Mouse (Mus musculus): Measurements from ENCODE around the gene Mtg2. TPM values are rescaled to one million over a fixed set of nuclear protein-coding genes. Genes with fewer than 3 reads are reported as not detected.

Gene Mtg2
- total and polyA plus RNA-seq, 3 experiments = 23.5 to 24.7 (median 24.1) TPM

DNA sequence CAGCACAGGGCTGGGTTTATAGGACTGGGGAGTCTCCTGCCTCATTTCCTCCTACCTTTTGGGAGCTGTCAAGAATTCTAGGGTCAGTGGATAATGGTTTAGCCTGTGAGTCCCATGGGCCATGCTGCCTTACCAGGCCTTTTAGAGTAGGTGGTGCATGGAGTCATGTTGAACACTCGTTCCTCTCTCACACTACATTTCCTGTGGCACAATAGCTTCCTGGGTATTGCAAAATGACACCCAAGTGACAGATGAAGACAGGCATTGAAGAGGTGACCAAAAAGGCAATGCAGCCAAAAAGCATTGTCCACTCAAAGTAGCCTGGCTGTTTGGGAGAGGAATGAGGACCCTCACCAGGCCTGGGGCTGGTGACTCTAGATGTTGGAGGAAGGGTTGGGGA lies 57.3 kb downstream of the Mtg2 start:
- Histone ChIP-seq H3K4me3 (replicated peaks in 1 of 3; ENCODE audit: low read depth in 2 of 3, low read length in 2 of 3, poor library complexity in 1 of 3) (no peak overlapping the region), H3K9ac (ENCODE audit: insufficient read depth, low read depth) (no peak overlapping the region), H3K4me2 (ENCODE audit: insufficient read depth, low read depth, poor library complexity, severe bottlenecking) (no peak overlapping the region), H3K79me2 (replicated peaks; ENCODE audit: control insufficient read depth, extremely low read depth, insufficient read depth, poor library complexity, severe bottlenecking) (peaks cover 3% of the 10 kb centered on the region), H3K4me1 (ENCODE audit: control insufficient read depth in 1 of 2, insufficient read depth in 2 of 2) (no peaks in the 10 kb centered on the region), H3K27me3 (replicated peaks) (no peaks in the 10 kb centered on the region), H3K9me3 (replicated peaks; ENCODE audit: low read length) (no peaks in the 10 kb centered on the region), H3K36me3 (replicated peaks in 1 of 2; ENCODE audit: control insufficient read depth in 1 of 2, insufficient read depth in 1 of 2, low read length in 1 of 2) (peaks cover 3 to 17% of the 10 kb centered on the region in 2 experiments), H3K27ac (ENCODE audit: insufficient read depth, low read depth) (no peak overlapping the region)
- TF ChIP-seq POLR2AphosphoS2 (IDR thresholded peaks at IDR 0.05; ENCODE audit: low read depth, low read length) (no peak), USF2 (conservative IDR thresholded peaks at IDR 0.05; ENCODE audit: low read depth, low read length) (no peak), MXI1 (IDR thresholded peaks at IDR 0.05; ENCODE audit: low read depth, low read length) (no peak), CTCF (conservative IDR thresholded peaks at IDR 0.05 in 1 of 2, IDR thresholded peaks at IDR 0.05 in 1 of 2; ENCODE audit: low read depth in 2 of 2, low read length in 2 of 2) (no peak), IRF4 (IDR thresholded peaks at IDR 0.05; ENCODE audit: low read depth, low read length) (no peak), MAZ (IDR thresholded peaks at IDR 0.05; ENCODE audit: low read depth, low read length) (no peak), BHLHE40 (IDR thresholded peaks at IDR 0.05; ENCODE audit: low read depth, low read length) (no peak), RAD21 (IDR thresholded peaks at IDR 0.05; ENCODE audit: low read depth, low read length) (no peak), TCF12 (IDR thresholded peaks at IDR 0.05; ENCODE audit: low read depth, low read length) (no peak), RCOR1 (conservative IDR thresholded peaks at IDR 0.05; ENCODE audit: low read depth, low read length) (no peak), PAX5 (IDR thresholded peaks at IDR 0.05; ENCODE audit: low read length) (no peak), NRF1 (IDR thresholded peaks at IDR 0.05; ENCODE audit: low read depth, low read length) (no peak), JUND (conservative IDR thresholded peaks at IDR 0.05; ENCODE audit: low read depth, low read length) (no peak)
- dilution Hi-C loops (cut with MboI; ENCODE audit: extremely low pct_ligation_motif_present, extremely low pct_unique_long_range_greater_than_20kb, low sequenced_read_pairs) = no loop called here
- no peak for DNase-seq (ENCODE audit: extremely low read depth)
- in situ Hi-C loops (cut with MboI; ENCODE audit: low pct_ligation_motif_present, low pct_unique_long_range_greater_than_20kb, low sequenced_read_pairs) = no loop called here

DNA sequence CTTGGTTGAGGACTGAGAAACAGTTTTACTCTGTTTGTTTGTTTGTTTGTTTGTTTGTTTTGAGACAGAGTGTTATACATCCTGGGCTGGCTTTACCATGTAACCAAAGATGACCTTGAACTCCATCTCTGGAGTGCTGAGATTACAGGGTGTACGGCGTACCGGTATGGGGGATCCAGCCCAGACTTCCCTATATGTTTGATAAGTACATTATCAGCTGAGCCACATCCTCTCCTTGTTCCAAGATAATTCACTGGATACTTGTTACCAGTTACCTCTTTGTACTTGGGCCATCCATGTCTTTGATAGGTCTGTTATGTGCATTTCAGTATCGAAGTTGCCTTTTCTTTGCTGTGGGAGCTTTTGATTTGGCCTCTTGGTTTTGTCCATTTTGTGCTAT lies 62.8 kb downstream of the Mtg2 start:
- H3K4me2 ChIP-seq (ENCODE audit: insufficient read depth, low read depth, poor library complexity, severe bottlenecking) = no peak overlapping the region
- dilution Hi-C loops (cut with MboI; ENCODE audit: extremely low pct_ligation_motif_present, extremely low pct_unique_long_range_greater_than_20kb, low sequenced_read_pairs) = no loop called here

DNA sequence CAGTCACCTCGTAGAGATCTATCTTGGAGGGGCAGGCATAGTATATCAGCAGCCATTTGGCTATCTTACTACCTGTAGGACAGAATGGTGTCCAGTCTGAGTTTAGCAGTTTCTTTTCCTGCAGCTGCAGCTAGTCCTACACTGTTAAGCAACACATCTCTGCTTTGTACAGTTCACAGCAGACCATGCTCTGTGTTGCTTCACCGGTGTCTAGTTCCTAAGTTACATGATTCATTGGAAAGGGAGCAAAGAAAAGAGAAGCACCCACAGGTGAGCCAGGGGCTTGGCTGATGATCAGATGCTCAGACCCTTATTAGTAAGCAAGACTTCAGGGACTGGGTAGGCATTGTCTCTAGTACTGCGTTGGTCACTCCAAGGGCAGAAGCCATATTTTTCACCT lies 63.5 kb downstream of the Mtg2 start:
- Histone ChIP-seq H3K27ac (ENCODE audit: insufficient read depth, low read depth) (no peak overlapping the region), H3K79me2 (replicated peaks; ENCODE audit: control insufficient read depth, extremely low read depth, insufficient read depth, poor library complexity, severe bottlenecking) (no peaks in the 10 kb centered on the region), H3K9me3 (replicated peaks; ENCODE audit: low read length) (no peaks in the 10 kb centered on the region), H3K4me1 (ENCODE audit: control insufficient read depth in 1 of 2, insufficient read depth in 2 of 2) (no peaks in the 10 kb centered on the region; a peak in 1 of 4 replicates), H3K4me3 (replicated peaks in 1 of 3; ENCODE audit: low read depth in 2 of 3, low read length in 2 of 3, poor library complexity in 1 of 3) (no peak overlapping the region), H3K36me3 (replicated peaks in 1 of 2; ENCODE audit: control insufficient read depth in 1 of 2, insufficient read depth in 1 of 2, low read length in 1 of 2) (peaks cover 7 to 23% of the 10 kb centered on the region in 2 experiments), H3K9ac (ENCODE audit: insufficient read depth, low read depth) (no peak overlapping the region), H3K27me3 (replicated peaks) (no peaks in the 10 kb centered on the region), H3K4me2 (ENCODE audit: insufficient read depth, low read depth, poor library complexity, severe bottlenecking) (no peak overlapping the region)
- DNase-seq (ENCODE audit: extremely low read depth) = no peak
- in situ Hi-C loops (cut with MboI; ENCODE audit: low pct_ligation_motif_present, low pct_unique_long_range_greater_than_20kb, low sequenced_read_pairs) (no loop called here), dilution Hi-C loops (cut with MboI; ENCODE audit: extremely low pct_ligation_motif_present, extremely low pct_unique_long_range_greater_than_20kb, low sequenced_read_pairs) (no loop called here)
- TF ChIP-seq HCFC1 (IDR thresholded peaks at IDR 0.05; ENCODE audit: low read depth, low read length) (no peak), TCF12 (IDR thresholded peaks at IDR 0.05; ENCODE audit: low read depth, low read length) (no peak), ZMIZ1 (IDR thresholded peaks at IDR 0.05; ENCODE audit: low read depth, low read length) (no peak), RAD21 (IDR thresholded peaks at IDR 0.05; ENCODE audit: low read depth, low read length) (no peak), KAT2A (IDR thresholded peaks at IDR 0.05; ENCODE audit: insufficient replicate concordance, low read length) (no peak), JUND (conservative IDR thresholded peaks at IDR 0.05; ENCODE audit: low read depth, low read length) (no peak), SMC3 (IDR thresholded peaks at IDR 0.05; ENCODE audit: low read depth, low read length) (no peak), MXI1 (IDR thresholded peaks at IDR 0.05; ENCODE audit: low read depth, low read length) (no peak), MAFK (IDR thresholded peaks at IDR 0.05; ENCODE audit: insufficient replicate concordance, low read length) (no peak), MAZ (IDR thresholded peaks at IDR 0.05; ENCODE audit: low read depth, low read length) (no peak), ZKSCAN1 (IDR thresholded peaks at IDR 0.05; ENCODE audit: borderline replicate concordance, low read depth, low read length) (no peak), CTCF (conservative IDR thresholded peaks at IDR 0.05 in 1 of 2, IDR thresholded peaks at IDR 0.05 in 1 of 2; ENCODE audit: low read depth in 2 of 2, low read length in 2 of 2) (no peak), MYC (IDR thresholded peaks at IDR 0.05; ENCODE audit: low read depth, low read length) (no peak), MEF2A (IDR thresholded peaks at IDR 0.05; ENCODE audit: borderline replicate concordance, low read depth, low read length) (no peak), IRF4 (IDR thresholded peaks at IDR 0.05; ENCODE audit: low read depth, low read length) (no peak), BHLHE40 (IDR thresholded peaks at IDR 0.05; ENCODE audit: low read depth, low read length) (no peak), UBTF (IDR thresholded peaks at IDR 0.05; ENCODE audit: low read depth, low read length) (no peak), ZC3H11A (IDR thresholded peaks at IDR 0.05; ENCODE audit: low read depth, low read length) (no peak), USF2 (conservative IDR thresholded peaks at IDR 0.05; ENCODE audit: low read depth, low read length) (no peak)

More for the DNA sequence above, 62.8 kb downstream of the Mtg2 start:
- H3K9me3 ChIP-seq (replicated peaks; ENCODE audit: low read length) = no peaks in the 10 kb centered on the region
- H3K36me3 ChIP-seq (replicated peaks in 1 of 2; ENCODE audit: control insufficient read depth in 1 of 2, insufficient read depth in 1 of 2, low read length in 1 of 2) = peaks cover under 1 to 16% of the 10 kb centered on the region in 2 experiments
- no peak overlapping the region for H3K27ac ChIP-seq (ENCODE audit: insufficient read depth, low read depth)
- in situ Hi-C loops (cut with MboI; ENCODE audit: low pct_ligation_motif_present, low pct_unique_long_range_greater_than_20kb, low sequenced_read_pairs) = no loop called here
- no peaks in the 10 kb centered on the region for H3K79me2 ChIP-seq (replicated peaks; ENCODE audit: control insufficient read depth, extremely low read depth, insufficient read depth, poor library complexity, severe bottlenecking)
- no peak for DNase-seq (ENCODE audit: extremely low read depth)
- no peak for TF ChIP-seq MAFK (IDR thresholded peaks at IDR 0.05; ENCODE audit: insufficient replicate concordance, low read length)
- H3K4me3 ChIP-seq (replicated peaks in 1 of 3; ENCODE audit: low read depth in 2 of 3, low read length in 2 of 3, poor library complexity in 1 of 3) = no peak overlapping the region
- H3K27me3 ChIP-seq (replicated peaks) = no peaks in the 10 kb centered on the region
- no peak overlapping the region for H3K9ac ChIP-seq (ENCODE audit: insufficient read depth, low read depth)
- H3K4me1 ChIP-seq (ENCODE audit: control insufficient read depth in 1 of 2, insufficient read depth in 2 of 2) = no peaks in the 10 kb centered on the region; a peak in 1 of 4 replicates
